Mouse (Mus musculus) c-Kit-positive CD71-negative TER-119-negative erythroid progenitor cells, embryonic 14.5 days (primary cell): ENCODE measurements around the gene Spaca3.

Experiments
- DNase-seq: peaks from one replicate; pipeline ENCODE4 v3.0.0-alpha.2; 2013; ENCODE audit warnings: low read depth

Spaca3 gene

DNA sequence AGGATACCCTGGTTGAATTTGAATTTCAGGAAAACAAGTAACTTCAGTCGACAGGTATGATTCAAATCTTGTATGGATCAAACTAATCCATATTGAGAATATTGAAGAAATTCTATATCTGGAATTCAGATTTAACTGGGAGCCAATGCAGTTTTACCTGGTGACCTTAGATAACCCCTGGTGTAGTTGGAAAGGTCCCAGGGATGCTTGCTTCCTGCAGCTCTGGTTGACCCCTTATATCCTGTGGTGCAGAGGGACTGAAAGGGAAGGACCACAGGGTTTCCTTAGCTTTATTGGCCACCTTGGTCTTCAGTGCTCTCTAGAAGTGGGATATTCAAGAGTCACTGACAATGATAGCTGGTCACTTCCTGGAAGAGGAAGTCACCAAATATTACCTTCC, 9.9 kb downstream of the Spaca3 start:
- DNase-seq = no peak

DNA sequence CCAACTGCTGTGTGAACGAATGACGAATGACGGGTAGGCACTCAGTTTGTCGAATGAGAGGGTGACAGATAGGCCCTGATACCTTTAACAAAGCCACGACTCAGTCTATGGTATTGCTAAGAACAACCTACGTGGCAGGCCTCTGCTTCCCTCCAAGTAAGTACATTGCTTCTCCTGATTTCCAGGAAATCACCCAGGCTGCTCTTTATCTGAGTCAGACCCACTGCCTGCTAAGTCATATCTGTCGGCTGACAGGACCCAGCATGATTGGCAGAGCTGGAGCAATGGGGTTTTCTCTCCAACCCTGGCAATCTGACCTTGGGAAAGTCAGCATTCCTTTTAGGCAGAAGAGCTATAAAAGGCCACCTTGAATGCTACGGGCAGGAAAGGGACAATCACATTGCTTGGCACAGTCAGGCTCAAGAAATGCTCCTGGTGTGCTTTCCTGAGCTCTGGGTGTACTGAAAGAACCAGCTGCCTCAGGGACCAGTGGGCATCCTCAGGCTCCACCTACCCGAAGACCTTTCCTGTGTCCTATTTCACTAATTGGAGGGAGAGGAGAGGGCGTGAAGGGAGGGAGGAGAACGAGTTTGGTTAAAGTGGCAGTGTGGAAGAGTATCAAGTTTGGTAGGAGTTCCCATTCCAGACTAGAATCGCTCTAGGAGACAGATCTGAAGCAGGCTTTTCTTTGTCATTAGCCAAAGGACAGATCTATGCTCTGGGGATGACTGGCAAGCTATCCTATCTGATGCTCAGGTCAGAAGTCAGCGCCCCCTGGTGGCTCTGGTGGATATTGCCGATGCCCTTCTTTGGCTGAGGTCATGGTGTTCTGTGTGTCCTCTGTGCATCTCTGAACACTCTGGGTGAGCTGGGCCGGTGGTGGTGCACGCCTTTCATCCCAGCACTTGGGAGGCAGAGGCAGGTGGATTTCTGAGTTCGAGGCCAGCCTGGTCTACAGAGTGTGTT, 14.6 kb downstream of the Spaca3 start:
- DNase-seq = peak; percentile 69

DNA sequence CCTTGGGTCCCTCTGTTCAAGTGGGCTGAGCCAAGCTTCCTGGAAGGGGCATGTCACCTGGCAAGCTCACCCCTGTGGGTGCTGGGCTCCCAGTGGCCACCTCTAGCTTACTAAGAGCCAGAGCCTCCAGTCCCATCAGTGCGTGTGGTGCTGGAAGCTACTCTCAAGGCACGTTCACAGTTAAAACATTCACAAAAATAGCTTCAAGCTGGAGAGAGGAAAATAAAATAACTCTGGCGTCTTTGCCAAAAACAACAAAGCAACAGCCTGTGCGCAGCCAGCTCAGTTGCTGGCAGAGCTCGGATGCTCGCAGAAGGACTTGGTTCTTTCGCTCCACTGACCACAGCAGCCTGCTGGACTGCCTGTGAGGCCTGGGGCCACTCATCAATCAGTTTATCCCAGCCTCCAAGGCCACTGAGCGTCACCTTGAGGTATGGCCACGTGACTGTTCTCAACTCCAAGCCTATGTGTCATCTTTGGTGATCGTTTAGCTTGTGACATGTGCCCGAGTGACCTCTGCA, 19.0 kb downstream of the Spaca3 start:
- DNase-seq = no peak

DNA sequence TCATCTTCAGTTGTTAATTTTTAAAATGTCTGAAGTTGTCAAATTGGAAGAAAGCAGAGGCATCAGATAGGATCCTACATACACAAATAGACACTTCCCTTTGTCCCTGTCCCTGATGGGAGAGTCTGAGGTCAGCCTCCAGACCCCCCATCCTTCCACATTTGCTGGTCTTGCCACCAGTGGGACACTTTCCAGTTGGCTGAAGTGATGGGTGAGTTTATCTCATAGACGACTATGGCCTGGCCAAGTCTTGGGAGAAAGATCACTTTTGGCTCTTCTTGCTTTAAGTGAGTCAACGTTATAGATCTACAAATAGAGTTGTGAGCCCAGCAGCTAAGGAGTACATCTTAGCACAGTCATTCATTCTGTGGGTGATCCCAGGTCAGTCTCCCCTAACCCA, 19.9 kb downstream of the Spaca3 start:
- DNase-seq = no peak

DNA sequence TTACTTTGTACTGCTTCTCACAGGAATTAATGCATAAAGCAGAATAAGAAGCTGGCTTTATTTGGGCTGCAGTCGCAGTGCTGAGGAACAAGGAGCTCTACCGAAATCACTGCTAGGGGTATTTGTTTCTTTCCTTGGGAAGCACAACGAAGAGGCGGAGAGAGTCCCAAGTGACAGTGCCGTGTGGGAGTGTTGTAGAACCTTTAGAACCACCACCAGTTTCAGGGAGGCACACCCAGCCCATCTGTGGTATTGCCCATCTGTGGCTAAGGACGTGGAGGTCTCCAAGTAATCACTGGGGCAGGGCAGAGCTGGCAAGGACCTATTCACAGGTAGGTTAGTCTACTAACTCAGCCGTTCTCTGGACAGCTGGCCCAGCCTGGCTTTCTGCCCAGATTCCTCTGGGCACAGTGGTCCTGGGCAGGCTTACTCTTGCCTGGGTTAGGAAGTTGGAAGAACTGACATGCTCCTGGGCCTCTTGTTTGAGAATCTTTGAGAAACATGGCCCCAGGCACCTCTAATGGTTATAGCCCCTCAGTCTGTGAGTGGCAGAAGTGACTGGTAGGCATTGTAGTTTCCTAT, 24.2 kb downstream of the Spaca3 start:
- DNase-seq = no peak

DNA sequence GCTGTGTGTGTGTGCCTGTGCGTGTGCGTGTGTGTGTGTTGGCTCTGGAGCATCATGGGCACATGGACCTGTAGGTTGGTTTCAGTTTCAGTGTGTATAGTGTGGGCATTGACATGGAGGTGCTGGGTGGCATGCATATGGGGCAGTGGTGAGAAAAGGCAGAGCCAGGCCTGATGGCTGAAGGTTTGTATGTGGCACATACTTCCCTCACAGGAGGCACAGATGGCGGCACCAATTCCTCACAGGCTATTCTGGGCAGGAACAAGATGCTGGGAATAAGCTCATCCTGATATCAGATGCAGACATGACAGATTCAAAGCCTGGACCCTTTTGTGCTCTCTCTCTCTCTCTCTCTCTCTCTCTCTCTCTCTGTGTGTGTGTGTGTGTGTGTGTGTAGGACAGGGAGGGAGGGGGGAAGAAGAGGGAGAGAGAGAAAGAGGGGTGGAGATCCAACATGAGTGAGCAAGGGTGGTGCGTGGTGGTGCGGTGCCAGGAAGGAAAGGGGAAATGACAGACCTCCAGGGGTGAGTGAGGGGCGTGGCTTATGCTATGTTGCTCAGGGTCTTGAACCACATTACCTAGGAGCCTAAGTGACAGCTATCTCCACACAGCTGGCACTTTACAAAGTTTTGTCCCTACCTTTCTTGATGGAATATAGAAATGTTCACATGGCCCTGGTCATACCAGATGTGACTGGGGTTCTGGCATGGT, 26.5 kb downstream of the Spaca3 start:
- DNase-seq = no peak

- DNase-seq = no peak
Measured at GRCm38 (mm10) chr11:80886365-80886764, 28.2 kb downstream of the Spaca3 start.

DNA sequence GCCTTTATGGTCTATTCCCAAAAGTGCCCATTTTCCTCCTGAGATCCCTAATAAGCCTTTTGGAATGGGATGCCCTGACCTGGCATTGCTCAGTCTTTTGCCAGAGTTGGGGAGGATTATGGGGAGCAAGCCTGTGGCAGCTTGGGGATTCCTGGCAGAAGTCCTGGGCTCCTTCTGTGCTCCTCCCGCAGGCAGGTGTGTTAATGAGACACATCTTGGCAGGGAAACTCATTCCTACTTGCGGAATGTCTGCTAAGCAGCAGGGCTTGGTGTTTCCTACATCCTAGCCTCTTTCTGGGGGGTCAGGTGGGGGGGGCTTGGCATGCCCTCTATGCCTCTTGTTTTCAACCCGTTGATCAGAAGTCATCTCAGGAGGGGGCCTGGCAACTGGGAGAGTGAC, 28.9 kb downstream of the Spaca3 start:
- DNase-seq = no peak

- DNase-seq = no peak
Measured at GRCm38 (mm10) chr11:80889336-80890063, 31.3 kb downstream of the Spaca3 start.

DNA sequence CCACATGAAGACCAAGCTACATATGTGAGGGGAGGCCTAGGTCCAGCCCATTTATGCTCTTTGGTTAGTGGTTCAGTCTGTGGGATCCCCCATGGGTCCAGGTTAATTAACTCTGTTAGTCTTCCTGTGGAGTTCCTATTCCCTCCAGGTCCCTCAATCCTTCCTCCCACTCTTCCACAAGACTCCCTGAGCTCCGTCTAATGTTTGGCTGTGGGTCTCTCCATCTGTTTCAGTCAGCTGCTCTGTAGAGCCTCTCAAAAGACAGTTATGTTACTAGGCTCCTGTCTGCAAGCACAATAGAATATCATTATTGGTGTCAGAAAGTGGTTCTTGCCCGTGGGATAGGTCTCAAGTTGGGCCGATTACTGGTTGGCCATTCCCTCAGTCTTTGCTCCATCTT, 37.7 kb downstream of the Spaca3 start:
- DNase-seq = no peak

- no peak for DNase-seq
Measured at GRCm38 (mm10) chr11:80900555-80900954, 42.4 kb downstream of the Spaca3 start.

DNA sequence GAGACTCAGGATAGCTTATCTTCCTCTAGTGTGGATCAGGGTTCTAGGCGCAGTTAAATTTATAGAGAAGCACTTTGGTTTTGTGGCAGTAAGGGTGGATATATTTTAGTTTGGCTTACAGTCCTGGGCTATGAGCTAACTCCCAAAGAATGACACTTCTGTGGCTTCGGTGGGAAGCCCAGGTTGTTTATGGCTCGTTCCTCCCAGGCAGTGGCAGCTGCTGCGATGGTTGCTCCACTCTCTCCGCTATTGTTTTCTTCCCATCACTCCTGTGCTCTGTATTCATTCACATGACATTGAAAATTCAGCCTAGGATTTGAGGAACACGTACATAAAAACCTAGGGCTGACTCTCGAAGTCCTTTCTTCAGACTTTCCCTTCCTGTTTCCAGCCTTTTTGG, 44.5 kb downstream of the Spaca3 start:
- DNase-seq = no peak

DNA sequence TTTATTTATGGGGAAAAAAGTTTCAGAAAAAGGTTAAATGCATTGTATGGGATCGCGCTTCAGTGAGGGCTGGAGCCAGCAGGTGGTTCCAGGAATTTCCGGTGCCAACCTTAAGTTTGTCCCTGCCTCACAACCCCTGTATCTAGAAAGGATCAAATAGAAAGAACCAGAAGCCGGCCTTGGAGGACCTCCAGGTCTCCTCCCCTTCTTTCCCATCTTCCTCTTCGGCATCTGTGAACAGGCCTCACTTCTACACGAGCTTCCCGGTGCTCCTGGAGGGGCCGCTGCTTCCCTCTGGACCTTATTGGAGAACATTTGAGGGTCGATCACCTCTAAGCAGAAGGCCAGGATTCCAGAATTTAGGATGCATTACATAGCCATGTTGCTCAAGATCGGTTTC, 45.3 kb downstream of the Spaca3 start:
- DNase-seq = no peak

DNA sequence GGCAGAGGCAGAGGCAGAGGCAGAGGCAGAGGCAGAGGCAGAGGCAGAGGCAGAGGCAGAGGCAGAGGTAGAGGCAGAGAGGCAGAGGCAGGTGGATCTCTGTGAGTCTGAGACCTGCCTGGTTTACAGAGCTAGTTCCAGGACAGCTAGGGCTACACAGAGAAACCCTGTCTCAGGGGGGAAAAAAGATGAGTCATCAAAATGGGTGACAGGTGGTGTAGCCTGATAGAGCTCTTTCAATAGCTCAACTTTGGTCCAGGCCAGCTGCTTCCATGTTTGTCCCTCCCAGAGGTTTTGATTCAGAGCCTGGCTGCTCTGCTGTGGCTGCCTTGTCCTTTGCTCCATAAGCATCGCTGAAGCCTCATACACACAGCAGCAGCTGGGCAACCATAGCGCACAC, 46.4 kb downstream of the Spaca3 start:
- no peak for DNase-seq

DNA sequence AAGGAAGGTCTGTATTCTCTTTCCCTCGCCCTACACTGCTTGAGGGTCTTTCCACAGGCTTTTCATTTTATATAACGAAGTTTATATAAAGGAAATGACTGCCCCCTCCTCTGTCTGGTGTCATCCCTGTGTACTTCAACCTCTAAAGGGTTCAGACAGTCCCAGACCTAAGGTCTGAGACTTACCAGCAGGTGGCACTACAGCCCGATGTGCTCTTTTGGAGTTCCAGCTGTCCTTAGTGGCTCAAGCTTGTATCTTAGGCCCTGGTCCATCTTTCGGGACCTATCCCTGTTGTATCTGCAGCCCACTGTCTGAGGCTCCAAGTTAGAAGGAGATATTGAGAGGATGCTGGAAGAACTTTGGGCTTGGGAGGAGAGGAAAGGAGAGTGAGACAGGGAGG, 48.3 kb downstream of the Spaca3 start:
- peak; percentile 12 for DNase-seq

DNA sequence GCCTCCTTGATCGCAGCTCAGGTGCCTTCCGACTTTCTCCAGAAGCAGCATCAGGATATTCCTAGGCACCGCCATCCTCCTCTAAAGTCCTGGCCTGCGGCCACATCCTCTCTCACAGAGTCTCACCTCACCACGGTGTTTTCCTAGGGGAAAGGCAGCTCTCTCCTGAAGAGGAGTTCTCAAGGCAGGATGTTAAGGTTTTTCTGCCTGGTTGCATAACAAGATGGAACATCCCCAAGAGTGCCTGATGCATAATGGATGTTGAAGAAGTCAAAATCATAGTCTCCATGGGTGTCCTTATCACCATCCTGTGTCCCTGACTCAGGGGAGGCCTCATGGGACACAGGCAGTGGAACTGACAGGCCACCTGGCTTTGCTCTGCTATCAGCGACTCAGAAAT, 49.7 kb downstream of the Spaca3 start:
- DNase-seq = no peak

GRCm38 (mm10) chr11:80912721-80913120, 54.6 kb downstream of the Spaca3 start:
- DNase-seq = no peak

DNA sequence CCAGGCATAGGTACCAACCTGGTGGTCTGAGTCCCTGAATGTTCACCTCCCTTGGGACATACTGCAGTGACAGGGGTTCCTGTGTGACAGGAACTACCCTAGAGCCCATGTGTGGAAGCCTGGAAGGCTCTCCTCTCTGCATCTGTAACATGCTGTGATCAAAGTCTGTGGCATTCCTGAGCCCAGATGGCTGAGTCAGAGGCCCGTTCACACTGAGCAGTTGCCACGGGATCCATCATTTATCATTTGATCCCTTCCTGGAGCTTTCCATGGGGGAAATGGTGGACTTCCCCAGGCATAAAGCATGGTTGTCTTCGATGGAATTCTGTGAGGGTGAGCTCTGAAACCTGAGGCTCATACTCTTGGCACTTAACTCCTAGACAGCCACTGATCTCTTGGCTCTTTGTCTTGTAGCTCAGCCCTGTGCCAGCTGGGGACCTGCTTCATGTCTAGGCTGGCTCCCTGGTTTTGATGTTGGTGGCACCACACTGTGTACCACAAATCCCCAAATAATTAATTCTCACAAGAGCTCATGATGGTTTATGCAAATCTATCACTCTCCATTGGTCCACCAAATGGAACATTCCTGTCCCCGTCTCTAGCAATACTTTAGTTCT, 55.4 kb downstream of the Spaca3 start:
- DNase-seq = no peak
